Mouse (Mus musculus) ES-Bruce4 (cell line): ENCODE measurements around the gene Antxr1. TPM values are rescaled to one million over a fixed set of nuclear protein-coding genes. Genes with fewer than 3 reads are reported as not detected.

ENCODE experiments used
- H3K27ac ChIP-seq: 2 replicates; pipeline ENCODE4 v1.5.1; 2012; ENCODE audit warnings: low read length, inconsistent platforms; ENCODE audit not compliant: insufficient read depth
- H3K27me3 ChIP-seq: 2 replicates; pipeline ENCODE4 v1.6.1; 2012; ENCODE audit warnings: mild to moderate bottlenecking, low read length, inconsistent platforms; ENCODE audit not compliant: control insufficient read depth, poor library complexity, insufficient read depth, severe bottlenecking
- H3K36me3 ChIP-seq: 2 replicates; pipeline ENCODE4 v1.6.1; 2012; ENCODE audit warnings: inconsistent platforms, mild to moderate bottlenecking, low read length, moderate library complexity; ENCODE audit not compliant: control insufficient read depth, poor library complexity, insufficient read depth, severe bottlenecking
- H3K4me1 ChIP-seq: one replicate; pipeline ENCODE4 v1.8.1; 2011; ENCODE audit warnings: low read length; ENCODE audit not compliant: control insufficient read depth, insufficient read depth
- H3K4me3 ChIP-seq: 2 replicates; pipeline ENCODE4 v1.5.1; 2011; ENCODE audit warnings: low read depth, mild to moderate bottlenecking, low read length
- H3K9ac ChIP-seq: 2 replicates; pipeline ENCODE4 v1.6.1; 2012; ENCODE audit warnings: low read depth, mild to moderate bottlenecking, inconsistent platforms; ENCODE audit not compliant: poor library complexity, severe bottlenecking
- H3K9me3 ChIP-seq: replicated peaks from 2 replicates; pipeline ENCODE4 v1.6.1; 2012; ENCODE audit warnings: mild to moderate bottlenecking, low read length, inconsistent platforms; ENCODE audit not compliant: control insufficient read depth, poor library complexity, insufficient read depth, severe bottlenecking
- CTCF ChIP-seq: IDR thresholded peaks from one replicate; pipeline ENCODE4 v1.8.1; 2011; ENCODE audit warnings: low read depth, low read length
- EP300 ChIP-seq: IDR thresholded peaks from 2 replicates; pipeline ENCODE4 v1.6.1; 2011; ENCODE audit warnings: low read depth, low read length; ENCODE audit not compliant: insufficient read depth
- POLR2A ChIP-seq: IDR thresholded peaks from one replicate; pipeline ENCODE4 v1.8.1; 2011; ENCODE audit warnings: low read length; ENCODE audit not compliant: insufficient read depth
- polyA plus RNA-seq: library from polyadenylated mRNA; stranded (reverse); fragments of >200 nt; gene quantifications from 2 replicates; pipeline ENCODE4 v1.2.4, GENCODE M21; 2011; ENCODE audit warnings: low read depth; ENCODE audit not compliant: missing spikeins, insufficient read depth, insufficient read length

The Antxr1 gene
- polyA plus RNA-seq, 1 experiment, result 1.6 TPM

DNA sequence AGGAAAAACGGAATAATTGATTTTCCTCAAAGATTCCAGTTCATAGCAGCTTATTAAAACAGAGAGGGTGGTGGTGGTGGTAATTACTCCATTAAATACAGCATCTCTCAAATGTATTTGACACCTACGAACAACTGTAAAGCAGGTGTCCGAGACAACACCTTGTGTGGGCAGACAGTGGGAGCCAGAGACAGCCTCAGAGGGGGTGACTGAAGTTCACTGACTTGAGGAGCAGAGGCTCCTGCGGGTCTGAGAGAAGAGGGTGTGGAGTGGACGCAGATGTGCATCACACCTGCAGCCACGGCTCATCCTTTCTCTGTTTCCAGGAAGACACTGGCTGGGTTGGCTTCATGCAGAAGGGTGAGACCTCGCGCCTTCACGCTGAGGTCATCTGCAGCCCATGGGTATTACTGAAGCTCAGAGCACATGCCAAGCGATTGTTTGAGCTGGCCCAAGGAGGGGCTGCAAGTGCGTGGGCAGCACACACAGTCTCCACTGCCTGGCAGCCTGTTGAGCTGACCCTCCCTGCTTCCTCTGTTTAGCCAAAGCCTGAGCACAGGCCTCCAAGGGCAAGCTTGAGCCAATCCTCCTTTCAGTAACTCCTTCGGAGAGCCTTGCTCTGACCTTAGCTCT, 168.8 kb downstream of the Antxr1 start:
- H3K9ac ChIP-seq, result no peak overlapping the region
- H3K36me3 ChIP-seq, result no peaks in the 10 kb centered on the region
- no peaks in the 10 kb centered on the region for H3K27me3 ChIP-seq
- TF ChIP-seq CTCF, result no peak
- no peak for TF ChIP-seq POLR2A
- TF ChIP-seq EP300, result no peak
- no peak overlapping the region for H3K4me3 ChIP-seq
- no peaks in the 10 kb centered on the region for H3K9me3 ChIP-seq
- no peaks in the 10 kb centered on the region for H3K4me1 ChIP-seq
- no peak overlapping the region for H3K27ac ChIP-seq

DNA sequence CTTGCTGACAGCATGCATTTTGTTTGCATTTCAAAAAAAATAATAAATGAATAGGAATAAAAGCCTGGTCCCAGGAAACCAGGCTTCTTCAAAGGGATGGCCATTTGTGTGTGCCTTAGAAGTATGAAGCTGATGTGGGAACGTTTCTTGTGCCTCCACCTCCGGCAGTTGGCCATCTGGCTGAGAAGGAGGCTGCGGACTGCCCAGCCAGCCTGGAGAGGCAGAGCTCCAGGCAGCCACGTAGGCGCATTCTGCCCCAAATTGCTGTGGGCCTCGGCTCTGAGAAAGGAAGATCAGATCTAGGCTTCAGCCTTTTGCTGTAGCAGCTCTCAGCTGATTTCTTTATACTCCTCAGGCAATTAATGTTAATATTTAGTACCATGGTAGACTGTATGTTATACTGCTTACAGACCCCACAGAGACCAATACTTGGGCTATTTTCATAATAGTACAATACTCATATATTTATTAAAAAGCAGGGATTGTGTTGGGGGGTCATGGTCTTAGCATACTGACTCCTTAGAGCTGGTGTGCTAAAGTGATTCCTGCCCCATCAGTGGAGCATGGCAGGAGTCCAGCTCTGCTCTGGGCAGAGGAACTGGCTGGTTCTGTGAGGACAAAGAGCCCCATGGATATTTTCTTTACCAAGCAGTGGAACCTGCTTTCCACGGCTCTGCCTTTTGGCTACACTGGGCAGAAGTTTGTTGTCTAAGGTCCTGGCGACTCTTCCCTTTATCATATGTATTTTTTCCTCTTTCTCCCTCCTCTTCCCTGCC, 169.9 kb downstream of the Antxr1 start:
- TF ChIP-seq EP300 (no peak), POLR2A (no peak), CTCF (no peak)
- Histone ChIP-seq H3K27me3 (no peaks in the 10 kb centered on the region), H3K36me3 (no peaks in the 10 kb centered on the region), H3K4me3 (no peak overlapping the region), H3K4me1 (no peaks in the 10 kb centered on the region), H3K27ac (no peak overlapping the region), H3K9ac (no peak overlapping the region), H3K9me3 (no peaks in the 10 kb centered on the region)

DNA sequence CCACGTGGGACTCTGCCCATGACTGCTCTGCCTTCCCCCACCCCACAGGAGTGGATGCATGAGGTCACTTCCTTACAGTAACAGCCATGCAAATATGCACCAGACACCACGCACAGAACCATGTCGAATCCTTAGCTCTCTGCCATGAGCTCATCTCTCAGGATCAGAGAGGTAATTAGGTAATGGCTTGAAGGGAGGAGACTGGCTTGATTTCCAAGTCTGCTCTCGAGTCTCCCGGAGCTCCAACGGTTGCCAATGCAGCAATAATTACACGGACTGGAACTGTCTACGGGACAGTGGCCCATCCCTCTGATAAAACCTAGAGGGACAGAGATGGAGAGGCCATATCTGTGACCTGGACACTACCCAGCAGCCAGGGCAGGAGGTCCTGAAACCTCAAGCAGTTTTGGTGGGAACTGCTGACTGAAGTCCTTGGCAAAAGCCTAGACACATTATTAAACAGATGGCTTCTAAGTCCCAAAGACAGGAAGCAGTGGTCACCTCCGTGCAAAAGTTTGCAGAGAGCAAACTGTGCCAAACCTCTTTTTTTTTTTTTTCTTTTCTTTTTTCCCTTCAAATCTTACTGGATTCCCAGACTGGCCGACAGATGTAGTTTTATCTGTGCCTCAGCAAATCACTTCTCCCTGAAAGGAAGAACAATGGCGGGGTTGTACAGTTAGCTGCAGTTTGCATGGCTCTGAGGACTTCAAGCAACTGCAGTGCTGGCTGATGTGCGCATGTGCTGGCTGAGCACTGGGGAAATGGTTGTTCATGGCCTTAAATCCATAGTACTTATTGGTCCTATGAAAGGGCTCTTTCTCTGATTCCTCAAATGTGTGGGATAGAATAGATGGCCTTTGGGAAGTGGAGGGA, 174.0 kb downstream of the Antxr1 start:
- Histone ChIP-seq H3K4me1 (no peaks in the 10 kb centered on the region), H3K9me3 (no peaks in the 10 kb centered on the region), H3K4me3 (no peak overlapping the region), H3K27ac (no peak overlapping the region), H3K36me3 (no peaks in the 10 kb centered on the region), H3K9ac (no peak overlapping the region), H3K27me3 (no peaks in the 10 kb centered on the region)
- no peak for TF ChIP-seq EP300
- no peak for TF ChIP-seq CTCF
- TF ChIP-seq POLR2A, result no peak

DNA sequence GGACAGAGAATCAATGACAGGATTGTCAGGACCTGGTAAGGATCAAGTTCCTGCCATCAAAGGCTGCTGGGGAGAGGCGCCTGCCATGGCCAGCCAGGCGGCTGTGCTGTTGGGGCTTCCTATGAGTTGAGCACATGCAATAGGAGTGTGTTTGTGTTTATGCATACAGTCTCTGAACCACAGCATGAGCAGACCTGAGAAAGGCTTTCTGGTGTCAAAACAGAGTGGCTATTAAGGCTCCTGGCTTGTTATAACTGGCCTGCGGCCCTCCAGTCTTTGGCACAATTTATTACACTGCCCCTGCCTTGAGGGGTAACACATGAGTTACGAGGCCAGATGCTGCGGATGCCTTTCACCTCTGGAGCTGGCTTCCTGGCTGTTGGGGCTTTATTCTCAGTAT, 175.4 kb downstream of the Antxr1 start:
- Histone ChIP-seq H3K9ac (no peak overlapping the region), H3K36me3 (no peaks in the 10 kb centered on the region), H3K27me3 (no peaks in the 10 kb centered on the region), H3K4me3 (no peak overlapping the region), H3K27ac (no peak overlapping the region), H3K9me3 (no peaks in the 10 kb centered on the region), H3K4me1 (no peaks in the 10 kb centered on the region)
- TF ChIP-seq EP300 (no peak), POLR2A (no peak), CTCF (no peak)

DNA sequence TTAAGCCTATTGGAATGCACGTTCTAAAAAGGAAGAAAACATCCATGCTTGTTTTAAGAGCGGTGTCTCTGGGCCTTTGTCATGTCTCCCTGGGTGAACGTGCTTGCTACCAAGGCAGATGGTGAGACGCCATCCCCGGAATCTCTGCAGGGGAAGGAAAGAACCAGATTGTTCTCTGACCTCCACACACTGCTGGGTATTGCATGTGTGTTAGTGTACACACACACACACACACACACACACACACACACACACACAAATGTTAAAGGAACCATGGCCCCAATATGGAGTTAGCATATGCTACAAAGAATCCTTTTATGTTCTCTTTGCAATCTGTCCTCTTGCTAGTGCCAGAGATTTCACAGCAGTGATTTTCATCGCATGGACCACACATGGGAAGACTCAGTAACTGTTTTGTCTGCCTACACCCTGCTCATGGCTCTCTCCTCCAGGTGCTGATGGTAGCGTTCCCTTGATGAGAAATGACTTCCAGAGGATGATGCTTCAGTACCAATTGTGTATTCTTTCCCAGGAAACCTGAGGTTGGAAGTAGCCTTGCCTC, 177.5 kb downstream of the Antxr1 start:
- Histone ChIP-seq H3K9ac (no peak overlapping the region), H3K27me3 (no peaks in the 10 kb centered on the region), H3K4me3 (no peak overlapping the region)

DNA sequence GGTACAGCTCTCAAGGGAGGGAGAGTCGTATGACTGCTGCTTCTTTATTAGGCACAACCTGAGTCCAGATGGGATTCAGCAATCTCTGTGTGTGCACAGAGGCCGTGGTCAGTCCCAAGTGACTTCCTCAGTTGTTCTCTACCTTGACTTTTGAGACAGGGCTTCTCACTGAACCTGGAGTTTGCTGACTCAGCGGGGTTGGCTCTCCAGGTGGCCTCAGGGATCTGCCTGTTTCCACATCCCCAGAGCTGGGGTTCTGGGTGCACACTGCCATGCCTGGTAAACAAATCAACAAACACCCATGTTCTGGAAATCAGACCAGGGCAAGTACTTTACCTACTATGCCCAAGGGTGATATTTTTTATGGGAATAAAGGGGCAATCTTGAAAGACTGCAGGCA, 181.8 kb downstream of the Antxr1 start:
- no peak overlapping the region for H3K4me3 ChIP-seq
- no peak overlapping the region for H3K9ac ChIP-seq
- no peaks in the 10 kb centered on the region for H3K9me3 ChIP-seq
- H3K36me3 ChIP-seq, result no peaks in the 10 kb centered on the region
- no peak overlapping the region for H3K27ac ChIP-seq
- TF ChIP-seq POLR2A (no peak), CTCF (no peak), EP300 (no peak)
- no peaks in the 10 kb centered on the region for H3K27me3 ChIP-seq
- H3K4me1 ChIP-seq, result no peaks in the 10 kb centered on the region

More for the DNA sequence above, 177.5 kb downstream of the Antxr1 start:
- H3K27ac ChIP-seq, result no peak overlapping the region
- no peaks in the 10 kb centered on the region for H3K9me3 ChIP-seq
- TF ChIP-seq CTCF, result no peak
- TF ChIP-seq EP300, result no peak
- TF ChIP-seq POLR2A, result no peak
- H3K4me1 ChIP-seq, result no peaks in the 10 kb centered on the region
- H3K36me3 ChIP-seq, result no peaks in the 10 kb centered on the region
